Mouse (Mus musculus) heart, postnatal 36 days (tissue): ENCODE measurements around the gene Muc20. TPM values are rescaled to one million over a fixed set of nuclear protein-coding genes. Genes with fewer than 3 reads are reported as not detected.
A peak's percentile ranks its signal among the peaks of the same experiment; 100 is the strongest.

Source experiments
- DNase-seq, 2 experiments: peaks; one replicate each; pipeline ENCODE4 v3.0.0; 2021 to 2022
- intact Hi-C: fragments of 180-260 bp; cut with DNase I; formaldehyde crosslinking; loops from one replicate; pipeline ENCODE4 v1.15.1; 2025
- total RNA-seq, 2 experiments: library from RNA; stranded (reverse); gene quantifications; 2 replicates each; pipeline ENCODE4 v1.2.3; 2021

The Muc20 gene
- total RNA-seq: under 1 TPM; 0.14 to 0.25 TPM

GRCm38 (mm10) chr16:32797426-32797689 lies at the start of gene Muc20:
Gene Muc20, minus strand, starts transcription at chr16:32797435.
- no peak for DNase-seq
- intact Hi-C loops: loop anchor here (5.0 kb wide), 1 partner anchor 160 kb away; no protein-coding TSS in a partner anchor

DNA sequence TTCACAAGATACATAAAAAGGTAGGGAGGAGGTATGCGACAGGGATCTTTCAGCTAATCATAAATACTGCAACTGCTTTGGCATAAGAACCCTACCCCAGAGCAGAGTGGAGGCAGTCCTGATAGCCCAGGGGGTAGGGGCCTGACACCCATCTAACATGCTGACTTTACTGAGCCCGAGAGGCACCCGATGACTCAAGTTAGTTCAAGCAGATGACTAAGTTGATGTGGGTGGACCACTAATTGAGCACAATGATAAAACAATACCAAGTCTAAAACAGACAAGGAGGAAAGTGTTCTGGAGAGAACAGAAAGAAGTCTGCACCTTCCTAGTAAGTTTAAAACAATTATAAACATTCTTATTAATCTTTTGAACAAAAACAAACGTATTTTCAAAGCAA lies 34.3 kb upstream of the Muc20 start:
- DNase-seq: no peak
- intact Hi-C loops: no loop called here

DNA sequence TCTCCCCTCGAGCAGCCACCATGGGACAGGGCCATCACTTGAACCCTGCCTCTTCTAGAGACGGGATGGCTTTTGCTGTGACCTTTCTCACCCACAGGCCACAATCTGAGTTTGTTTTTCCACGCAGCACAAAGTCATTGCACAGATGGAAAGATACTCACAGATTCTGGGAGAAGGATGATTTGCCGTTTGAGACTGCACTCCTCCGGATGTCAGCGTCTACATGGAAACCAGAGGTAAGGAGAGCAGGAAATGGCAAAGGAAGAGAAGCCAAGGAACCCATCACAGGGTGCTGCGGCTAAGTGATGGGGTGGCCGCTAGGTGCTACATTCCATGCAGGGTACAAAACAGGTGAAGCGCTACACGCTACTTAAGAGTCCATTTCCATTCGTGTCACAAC lies 31.9 kb upstream of the Muc20 start:
- intact Hi-C loops: no loop called here
- no peak for DNase-seq

GRCm38 (mm10) chr16:32826521-32826920 lies 29.3 kb upstream of the Muc20 start:
- intact Hi-C loops: no loop called here
- DNase-seq: no peak

- intact Hi-C loops: no loop called here
Measured at GRCm38 (mm10) chr16:32825380-32825779, 28.1 kb upstream of the Muc20 start.

DNA sequence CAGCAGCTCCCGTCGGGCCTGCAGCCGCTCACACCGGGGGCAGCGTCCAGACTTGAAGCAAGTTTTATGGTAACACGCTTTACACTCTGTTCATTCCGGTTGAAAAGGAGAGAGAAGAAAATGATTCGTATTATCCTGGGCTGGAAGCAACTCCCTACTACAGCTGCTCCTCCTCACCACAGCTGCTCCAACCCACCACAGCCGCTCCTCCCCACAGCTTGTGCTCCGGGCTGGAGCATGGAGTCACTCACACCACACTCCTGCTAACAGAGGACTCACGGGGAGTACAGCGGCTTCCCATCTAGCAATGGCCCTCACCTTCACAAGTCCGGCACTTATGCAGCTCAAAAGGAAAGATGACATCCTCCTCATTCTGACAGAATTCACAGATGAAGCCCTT lies 26.8 kb upstream of the Muc20 start:
- intact Hi-C loops: no loop called here

More at GRCm38 (mm10) chr16:32825380-32825779, 28.1 kb upstream of the Muc20 start:
- DNase-seq: no peak

DNA sequence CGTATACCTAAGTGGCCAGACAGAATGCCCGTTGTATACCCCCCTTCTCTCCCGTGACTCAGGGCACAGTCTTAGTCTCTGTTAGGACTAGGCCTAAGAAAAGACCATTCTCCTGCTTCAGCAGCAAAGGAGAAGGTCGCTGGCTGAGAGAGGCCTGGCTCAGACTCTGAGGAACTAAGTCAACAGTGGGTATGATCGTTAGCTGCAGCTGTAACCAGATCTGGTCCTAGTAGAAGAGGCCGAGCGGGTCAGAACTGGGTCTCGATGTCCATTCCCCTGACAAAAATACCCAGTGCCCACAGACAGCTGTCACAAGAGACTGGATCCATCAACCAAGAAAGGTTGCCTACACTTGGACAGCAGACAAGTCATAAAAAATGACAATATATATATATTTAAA lies 26.3 kb upstream of the Muc20 start:
- no peak for DNase-seq
- intact Hi-C loops: no loop called here

More for the DNA sequence above, 26.8 kb upstream of the Muc20 start:
- no peak for DNase-seq

DNA sequence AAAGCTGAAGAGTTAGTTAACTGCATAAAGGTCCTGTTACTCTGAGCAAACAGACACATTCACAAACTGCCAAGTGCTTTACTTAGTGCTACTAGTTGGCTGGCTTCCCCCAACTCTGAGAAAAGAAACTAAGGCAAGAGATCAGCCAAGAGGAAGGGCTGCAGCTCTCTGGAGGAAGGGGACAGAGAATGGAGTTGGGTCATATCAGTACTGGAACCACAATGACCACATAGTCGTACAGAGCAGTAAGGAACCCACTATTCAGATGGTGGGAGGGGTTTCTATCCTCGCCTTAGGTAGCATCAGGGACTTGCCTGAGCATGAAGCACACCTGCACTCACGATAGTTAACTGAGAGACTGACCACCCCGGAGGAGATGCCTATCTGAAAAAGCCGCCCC lies 25.6 kb upstream of the Muc20 start:
- DNase-seq: no peak
- intact Hi-C loops: no loop called here

GRCm38 (mm10) chr16:32822450-32822827 lies 25.2 kb upstream of the Muc20 start:
- intact Hi-C loops: no loop called here
- no peak for DNase-seq

DNA sequence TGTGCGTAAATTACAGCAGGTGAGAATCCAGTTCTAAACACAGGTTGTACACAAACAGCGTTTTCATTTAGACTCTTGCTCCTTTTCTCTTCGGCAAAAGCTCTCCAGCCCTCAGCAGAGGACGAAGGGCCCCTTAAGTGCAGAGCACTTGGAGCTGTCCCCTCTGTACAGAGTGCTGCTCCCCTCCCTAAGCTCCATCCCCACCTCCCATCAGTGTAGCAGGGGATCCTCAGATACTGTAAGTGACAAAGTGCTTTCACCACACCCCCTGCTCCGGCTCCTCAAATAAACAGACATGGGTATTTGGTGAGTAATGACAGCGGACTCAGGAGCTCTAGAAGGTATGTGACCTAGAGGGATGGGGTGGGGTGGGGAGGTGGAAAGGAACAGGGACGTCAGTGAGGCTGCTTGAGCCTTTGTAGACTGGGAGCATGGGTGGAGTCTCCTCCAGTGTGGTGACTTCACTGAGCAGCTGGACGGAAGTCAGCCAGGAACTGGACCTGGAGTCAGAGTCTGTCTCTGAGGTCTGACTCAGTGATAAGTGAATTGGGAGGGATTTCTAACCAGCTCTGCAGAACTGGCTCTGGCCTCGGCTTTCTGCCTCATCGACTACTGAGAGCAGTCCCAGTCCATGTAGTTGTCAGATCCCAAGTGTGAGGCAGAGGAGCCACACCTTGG lies 24.7 kb upstream of the Muc20 start:
- DNase-seq: peak; percentile 50 to 55
- intact Hi-C loops: no loop called here

GRCm38 (mm10) chr16:32818441-32818840 lies 21.2 kb upstream of the Muc20 start:
- intact Hi-C loops: no loop called here
- DNase-seq: no peak

DNA sequence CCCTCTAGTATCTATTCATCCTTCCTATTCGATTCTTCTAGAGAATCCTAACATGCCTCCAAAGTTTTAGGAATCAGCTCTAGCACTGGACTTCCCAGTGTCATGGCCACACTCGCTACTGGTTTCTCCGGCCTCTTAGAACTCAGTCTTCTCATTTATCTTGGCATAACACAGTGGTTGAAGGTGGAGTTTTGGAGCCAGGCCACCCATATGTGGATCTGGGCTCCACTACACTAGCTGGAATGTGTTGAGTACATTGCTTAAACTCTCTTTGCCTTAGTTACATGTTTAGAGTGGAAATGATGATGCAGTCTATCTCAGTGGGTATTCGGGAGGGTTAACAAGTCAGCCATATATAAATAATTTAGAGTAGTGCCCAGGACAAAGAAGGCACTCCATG lies 20.8 kb upstream of the Muc20 start:
- intact Hi-C loops: no loop called here

GRCm38 (mm10) chr16:32815160-32815605 lies 17.9 kb upstream of the Muc20 start:
- no peak for DNase-seq
- intact Hi-C loops: loop anchor here (2.0 kb wide), 1 partner anchor 98 kb away; no protein-coding TSS in a partner anchor

More for the DNA sequence above, 20.8 kb upstream of the Muc20 start:
- no peak for DNase-seq

- peak; percentile 46 to 57 for DNase-seq
Measured at GRCm38 (mm10) chr16:32814539-32814938, 17.3 kb upstream of the Muc20 start.

DNA sequence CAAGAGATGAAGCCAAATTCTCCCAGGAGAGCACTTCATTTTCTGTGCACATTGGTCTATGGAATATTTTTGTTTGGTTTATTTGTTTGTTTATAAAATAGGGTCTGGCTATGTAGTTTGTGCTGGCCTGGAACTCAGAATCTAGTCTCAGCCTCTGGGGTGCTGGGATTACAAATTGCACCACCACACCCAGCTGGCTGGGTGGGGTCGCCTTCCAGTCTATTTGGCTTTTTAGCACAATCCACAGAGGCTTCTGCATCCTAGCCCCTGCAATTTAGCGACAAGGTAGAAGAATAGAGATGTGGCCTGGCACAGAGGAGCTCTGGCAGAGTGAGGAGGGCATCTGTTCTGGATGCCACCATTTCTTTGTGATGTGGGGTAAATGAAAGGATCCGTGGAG lies 16.5 kb upstream of the Muc20 start:
- intact Hi-C loops: loop anchor here (2.0 to 5.0 kb wide), 6 partner anchors 64 to 344 kb away; partner anchors contain the start of genes Fyttd1, Lmln and Rubcn
- peak in 1 of 2 experiments; percentile 17 for DNase-seq

More at GRCm38 (mm10) chr16:32814539-32814938, 17.3 kb upstream of the Muc20 start:
- intact Hi-C loops: loop anchor here (2.0 to 5.0 kb wide), 4 partner anchors 63 to 343 kb away; partner anchors contain the start of genes Fyttd1, Lmln and Rubcn

GRCm38 (mm10) chr16:32813362-32813761 lies 16.1 kb upstream of the Muc20 start:
- intact Hi-C loops: loop anchor here (2.0 to 5.0 kb wide), 5 partner anchors 64 to 344 kb away; partner anchors contain the start of genes Fyttd1, Lmln and Rubcn
- peak in 1 of 2 experiments; percentile 19 for DNase-seq

DNA sequence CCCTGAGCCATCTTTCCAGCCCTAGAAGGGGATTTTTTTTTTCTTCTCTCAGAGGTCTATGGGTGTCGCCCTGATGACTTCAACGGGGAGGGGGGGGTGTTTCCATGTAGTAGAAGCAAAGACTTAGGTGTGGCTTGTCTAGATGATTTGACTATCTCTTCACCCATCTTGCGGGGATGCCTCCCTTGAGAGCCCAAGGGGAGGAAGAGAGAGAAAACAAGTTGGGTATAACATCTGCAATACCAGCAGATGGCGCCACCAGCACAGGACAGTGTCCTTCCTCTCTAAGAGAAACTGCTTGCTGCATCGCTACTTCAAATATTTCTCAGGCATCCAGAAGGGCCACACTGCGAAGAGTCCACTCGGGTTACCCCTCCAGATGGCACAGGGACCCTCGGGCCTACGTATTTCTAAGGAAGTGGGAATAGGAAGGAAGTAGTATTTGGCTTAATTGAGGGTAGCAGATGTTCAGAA lies 15.7 kb upstream of the Muc20 start:
- intact Hi-C loops: loop anchor here (2.0 to 5.0 kb wide), 5 partner anchors 64 to 344 kb away; partner anchors contain the start of genes Fyttd1, Lmln and Rubcn
- DNase-seq: peak; percentile 87 to 90

DNA sequence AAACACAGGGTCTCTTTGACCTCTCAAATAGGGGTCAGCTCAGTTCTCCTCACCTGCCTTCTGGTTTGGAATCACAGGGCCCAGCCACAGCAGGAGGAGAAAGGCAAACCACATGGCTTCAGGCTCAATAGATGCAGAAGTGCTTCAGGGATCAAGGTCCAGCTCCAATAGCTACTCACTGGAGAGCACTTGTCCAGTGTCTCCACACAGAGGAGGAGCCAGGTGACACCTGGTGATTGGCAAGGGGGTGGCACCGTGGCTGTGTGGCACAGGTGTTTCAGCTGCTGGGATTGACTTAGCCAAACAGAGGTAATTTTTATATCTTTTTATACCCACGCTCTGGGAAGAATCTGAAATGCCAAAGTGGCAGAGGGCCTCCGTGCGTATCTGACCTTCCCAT lies 13.1 kb upstream of the Muc20 start, which contains the start of gene Smbd1:
Smbd1 (minus strand) TSS at position 157 of the 400 bp plus-strand sequence.
- no peak for DNase-seq
- intact Hi-C loops: loop anchor here (5.0 kb wide), 3 partner anchors 67 to 347 kb away; partner anchors contain the start of genes Fyttd1, Lmln and Rubcn

GRCm38 (mm10) chr16:32807408-32808185 lies 10.4 kb upstream of the Muc20 start:
- intact Hi-C loops: no loop called here
- no peak for DNase-seq

DNA sequence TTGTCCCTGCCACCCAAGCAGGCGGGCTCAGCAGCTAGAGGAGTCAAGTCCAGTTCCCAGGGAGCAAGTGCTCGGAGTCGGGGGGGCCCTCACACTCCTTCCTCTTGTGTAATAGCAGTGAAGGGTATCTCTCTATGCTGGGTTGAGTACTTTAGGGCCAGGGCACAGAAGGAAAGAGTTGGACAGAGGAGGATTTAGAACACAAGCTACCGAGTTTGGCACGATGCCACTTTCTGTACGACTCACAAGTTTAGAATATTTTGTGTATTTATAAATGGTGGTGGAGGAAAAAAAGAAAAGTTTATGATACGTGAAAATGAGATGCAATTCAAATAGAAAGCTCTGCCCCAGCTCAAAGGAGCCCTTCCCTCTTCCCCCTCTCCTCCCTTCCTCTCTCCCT lies 7.9 kb upstream of the Muc20 start:
- intact Hi-C loops: no loop called here
- DNase-seq: no peak

DNA sequence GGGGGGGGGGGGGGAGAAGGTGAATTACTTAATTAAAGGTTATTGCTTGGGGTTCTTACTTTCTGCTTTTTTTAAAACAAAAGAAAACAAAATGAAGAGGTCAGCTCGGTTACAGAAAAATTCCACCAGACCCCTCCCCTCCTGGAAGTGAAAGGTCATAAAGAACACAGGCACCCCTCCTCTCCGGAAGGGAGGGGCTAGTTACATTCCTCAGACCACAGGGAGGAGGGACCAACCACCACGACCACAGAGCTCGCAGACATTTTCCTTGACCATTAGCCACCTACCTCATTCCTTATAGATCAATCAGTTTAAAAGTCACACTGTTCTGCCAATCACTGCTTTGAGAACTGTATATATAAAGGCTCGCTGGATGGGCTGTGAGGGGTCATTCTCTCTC lies 6.7 kb upstream of the Muc20 start:
- DNase-seq: no peak
- intact Hi-C loops: no loop called here
